Mouse (Mus musculus): ENCODE measurements at regions not wholly inside any gene's neighbourhood (a gene's known extent, or its start where the extent isn't known, plus 50 kb on each side); places are given as distances from the start of the nearest gene placed in this dataset.

DNA sequence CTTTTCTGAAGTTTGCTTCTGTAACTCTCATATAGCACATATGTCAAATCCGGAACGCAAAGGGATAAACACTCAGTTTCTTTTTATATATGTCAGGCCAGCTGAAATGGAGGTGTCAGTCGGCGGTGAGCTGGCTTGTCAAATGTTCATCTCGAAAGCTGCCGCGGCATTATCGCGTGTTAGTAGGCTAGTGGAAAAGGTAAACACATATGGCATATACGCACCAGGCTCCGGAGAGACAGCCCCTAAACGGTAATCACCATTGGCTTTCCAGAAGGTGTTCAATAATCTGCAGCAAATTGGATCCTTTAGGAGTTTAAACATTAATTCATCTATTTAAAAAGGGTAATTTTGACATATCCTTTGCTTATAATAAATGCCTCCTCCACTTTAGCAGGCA lies 421.8 kb upstream of the Zeb2 start:
- TF ChIP-seq ZC3H11A (IDR thresholded peaks at IDR 0.05; ENCODE audit: borderline replicate concordance, low read depth, low read length) (no peak), ZNF384 (IDR thresholded peaks at IDR 0.05; ENCODE audit: low read depth, low read length) (no peak)

All from ES-E14 (cell line).